Comparison of ENCODE assay signal across 9 mouse cellular contexts in genomic region chr10:80208841-80209371, GRCm38 (mm10). TPM values are rescaled to one million over a fixed set of nuclear protein-coding genes. Genes with fewer than 3 reads are reported as not detected.
A peak's percentile ranks its signal among the peaks of the same experiment; 100 is the strongest.
DNase-seq lines count a peak whose midpoint lies in the region; ATAC-seq lines count a peak whose summit lies in the region.
"Had no signal": no experiment of that assay in that cellular context is flagged by ENCODE, and none has a peak within 500 bp of the region (broad histone marks: within the 10 kb centered on the region; RNA-seq: fewer than 3 reads in every experiment).

No protein-coding gene starts in this region.

- no peak overlapping the region for H3K27ac ChIP-seq in kidney, embryonic 16.5 days (ENCODE audit: low read length)
- peak overlapping the region; percentile 16; the same call in 1 of the 2 replicates for H3K27ac ChIP-seq in embryonic facial prominence, embryonic 10.5 days (replicated peaks)
- peak overlapping the region; percentile 90 for H3K27ac ChIP-seq in hindbrain, embryonic 13.5 days
- H3K27ac ChIP-seq in neural tube, embryonic 13.5 days (replicated peaks): peak overlapping the region; percentile 87
- H3K27ac ChIP-seq: lung, embryonic 15.5 days had no signal

- ATAC-seq in kidney, embryonic 16.5 days (ENCODE audit: low FRiP score, low TSS enrichment): 0 out of 2 replicates have a peak, but pooled peaks have one; percentile 18
- peak; percentile 70 for ATAC-seq in hindbrain, embryonic 13.5 days (ENCODE audit: low FRiP score)
- ATAC-seq in neural tube, embryonic 13.5 days (ENCODE audit: low read depth): peak; percentile 74; the same call in 1 of the 2 replicates
- no peak for ATAC-seq in megakaryocyte, adult 5-6 weeks (ENCODE audit: poor library complexity, severe bottlenecking)

- DNase-seq in kidney, postnatal 14 days: no peak
- DNase-seq in embryonic facial prominence, embryonic 10.5 days (ENCODE audit: low spot score): no peak
- DNase-seq in B cell, adult 2 months: no peak
- no peak for DNase-seq in urinary bladder, postnatal 36 days (ENCODE audit: low spot score in 2 of 2)

- H3K9ac ChIP-seq in kidney, embryonic 16.5 days (replicated peaks; ENCODE audit: low read length): peak overlapping the region; percentile 31
- H3K9ac ChIP-seq in hindbrain, embryonic 13.5 days: peak overlapping the region; percentile 66
- peak overlapping the region; percentile 53 for H3K9ac ChIP-seq in neural tube, embryonic 13.5 days
- H3K9ac ChIP-seq: lung, embryonic 15.5 days had no signal

- H3K4me3 ChIP-seq in kidney, embryonic 16.5 days (ENCODE audit: low read length): no peak overlapping the region
- H3K4me3 ChIP-seq in embryonic facial prominence, embryonic 10.5 days: peak overlapping the region; percentile 33
- H3K4me3 ChIP-seq in hindbrain, embryonic 13.5 days: peak overlapping the region; percentile 18; the same call in 1 of the 2 replicates
- H3K4me3 ChIP-seq in neural tube, embryonic 13.5 days: peak overlapping the region; percentile 8; the same call in 1 of the 2 replicates
- H3K4me3 ChIP-seq: lung, embryonic 15.5 days had no signal

- no peaks in the 10 kb centered on the region for H3K36me3 ChIP-seq in kidney, embryonic 16.5 days (ENCODE audit: insufficient read depth, low read length)
- no peaks in the 10 kb centered on the region for H3K36me3 ChIP-seq in embryonic facial prominence, embryonic 10.5 days (replicated peaks)
- no peaks in the 10 kb centered on the region for H3K36me3 ChIP-seq in hindbrain, embryonic 13.5 days
- H3K36me3 ChIP-seq in neural tube, embryonic 13.5 days: no peaks in the 10 kb centered on the region
- H3K36me3 ChIP-seq: lung, embryonic 15.5 days had no signal

- peaks cover 11% of the 10 kb centered on the region for H3K4me1 ChIP-seq in kidney, embryonic 16.5 days (ENCODE audit: insufficient read depth, low read length)
- peaks cover 38% of the 10 kb centered on the region for H3K4me1 ChIP-seq in embryonic facial prominence, embryonic 10.5 days
- H3K4me1 ChIP-seq in hindbrain, embryonic 13.5 days (replicated peaks): peaks cover 27% of the 10 kb centered on the region
- H3K4me1 ChIP-seq in neural tube, embryonic 13.5 days (replicated peaks): peaks cover 28% of the 10 kb centered on the region
- H3K4me1 ChIP-seq: lung, embryonic 15.5 days had no signal

- H3K27me3 ChIP-seq in kidney, embryonic 16.5 days (ENCODE audit: insufficient read depth, low read length): no peaks in the 10 kb centered on the region; the same call in 1 of the 2 replicates
- H3K27me3 ChIP-seq in embryonic facial prominence, embryonic 10.5 days (replicated peaks; ENCODE audit: low read depth, poor library complexity, severe bottlenecking): peaks cover 45% of the 10 kb centered on the region
- H3K27me3 ChIP-seq in hindbrain, embryonic 13.5 days: 0 out of 2 replicates have a peak, but pooled peaks cover 3% of the 10 kb centered on the region
- no peaks in the 10 kb centered on the region for H3K27me3 ChIP-seq in neural tube, embryonic 13.5 days

- 11% methylated on average over 24 of the region's 24 CpGs for WGBS in kidney, embryonic 16.5 days
- WGBS in embryonic facial prominence, embryonic 10.5 days: 10% methylated on average over 24 of the region's 24 CpGs
- WGBS in hindbrain, embryonic 13.5 days: 3% methylated on average over 24 of the region's 24 CpGs
- WGBS in neural tube, embryonic 13.5 days: 3% methylated on average over 24 of the region's 24 CpGs

- peak overlapping the region; percentile 32; the same call in 1 of the 2 replicates for H3K4me2 ChIP-seq in kidney, embryonic 16.5 days (replicated peaks; ENCODE audit: low read depth, low read length)
- peak overlapping the region; percentile 41 for H3K4me2 ChIP-seq in hindbrain, embryonic 13.5 days
- H3K4me2 ChIP-seq in neural tube, embryonic 13.5 days: peak overlapping the region; percentile 46
- H3K4me2 ChIP-seq: lung, embryonic 15.5 days had no signal

- H3K9me3 ChIP-seq in kidney, embryonic 16.5 days (ENCODE audit: low read length): no peaks in the 10 kb centered on the region
- H3K9me3 ChIP-seq in embryonic facial prominence, embryonic 10.5 days: no peaks in the 10 kb centered on the region
- H3K9me3 ChIP-seq in hindbrain, embryonic 13.5 days: no peaks in the 10 kb centered on the region
- no peaks in the 10 kb centered on the region for H3K9me3 ChIP-seq in neural tube, embryonic 13.5 days
- H3K9me3 ChIP-seq: lung, embryonic 15.5 days had no signal

RNA-seq across cellular contexts. Expression of gene Mum1, which starts 17.3 kb away (rescaled TPM):
- 72.2 and 74.6 TPM in 2 replicates for polyA plus RNA-seq in kidney, embryonic 16.5 days (2015; fragmentation: Nextera tagmentation; extraction: Ambion mirVana)
- polyA plus RNA-seq in embryonic facial prominence, embryonic 10.5 days (2016; fragmentation: Nextera tagmentation; extraction: Ambion mirVana): 95.9 and 98.1 TPM in 2 replicates
- polyA plus RNA-seq in hindbrain, embryonic 13.5 days (2015; fragmentation: Nextera tagmentation; extraction: Ambion mirVana): 47.3 and 49.9 TPM in 2 replicates
- 46.5 and 60.7 TPM in 2 replicates for polyA plus RNA-seq in neural tube, embryonic 13.5 days (2015; fragmentation: Nextera tagmentation; extraction: Ambion mirVana)
- total RNA-seq in megakaryocyte, adult 5-6 weeks (2015): 34.0 and 46.2 TPM in 2 replicates
- 40.3 and 45.5 TPM in 2 replicates for total RNA-seq in megakaryocyte, adult 5-6 weeks (2017)

RNA-seq across cellular contexts. Expression of gene Efna2, which starts 29.6 kb away (rescaled TPM):
- polyA plus RNA-seq in kidney, embryonic 16.5 days (2015; fragmentation: Nextera tagmentation; extraction: Ambion mirVana): 11.0 and 11.8 TPM in 2 replicates
- 45.2 and 50.1 TPM in 2 replicates for polyA plus RNA-seq in embryonic facial prominence, embryonic 10.5 days (2016; fragmentation: Nextera tagmentation; extraction: Ambion mirVana)
- 18.8 and 21.4 TPM in 2 replicates for polyA plus RNA-seq in hindbrain, embryonic 13.5 days (2015; fragmentation: Nextera tagmentation; extraction: Ambion mirVana)
- polyA plus RNA-seq in neural tube, embryonic 13.5 days (2015; fragmentation: Nextera tagmentation; extraction: Ambion mirVana): 34.0 and 34.8 TPM in 2 replicates
- total RNA-seq in megakaryocyte, adult 5-6 weeks (2015): 0.49 TPM in 1 of 2 replicates, not detected in the other
- 0.12 TPM in 1 of 2 replicates, not detected in the other for total RNA-seq in megakaryocyte, adult 5-6 weeks (2017)

RNA-seq across cellular contexts. Expression of gene 1600002K03Rik, which starts 36.2 kb away (rescaled TPM):
- polyA plus RNA-seq in kidney, embryonic 16.5 days (2015; fragmentation: Nextera tagmentation; extraction: Ambion mirVana): 15.2 and 15.3 TPM in 2 replicates
- polyA plus RNA-seq in embryonic facial prominence, embryonic 10.5 days (2016; fragmentation: Nextera tagmentation; extraction: Ambion mirVana): 10.8 and 12.0 TPM in 2 replicates
- polyA plus RNA-seq in hindbrain, embryonic 13.5 days (2015; fragmentation: Nextera tagmentation; extraction: Ambion mirVana): 11.9 and 14.1 TPM in 2 replicates
- polyA plus RNA-seq in neural tube, embryonic 13.5 days (2015; fragmentation: Nextera tagmentation; extraction: Ambion mirVana): 11.4 and 16.3 TPM in 2 replicates
- total RNA-seq in megakaryocyte, adult 5-6 weeks (2015): 19.3 and 21.0 TPM in 2 replicates
- total RNA-seq in megakaryocyte, adult 5-6 weeks (2017): 18.8 and 20.9 TPM in 2 replicates

RNA-seq across cellular contexts. Expression of gene Ndufs7, which starts 40.0 kb away (rescaled TPM):
- polyA plus RNA-seq in kidney, embryonic 16.5 days (2015; fragmentation: Nextera tagmentation; extraction: Ambion mirVana): 398 and 444 TPM in 2 replicates
- 303 and 309 TPM in 2 replicates for polyA plus RNA-seq in embryonic facial prominence, embryonic 10.5 days (2016; fragmentation: Nextera tagmentation; extraction: Ambion mirVana)
- polyA plus RNA-seq in hindbrain, embryonic 13.5 days (2015; fragmentation: Nextera tagmentation; extraction: Ambion mirVana): 253 and 263 TPM in 2 replicates
- 250 and 275 TPM in 2 replicates for polyA plus RNA-seq in neural tube, embryonic 13.5 days (2015; fragmentation: Nextera tagmentation; extraction: Ambion mirVana)
- 113 and 114 TPM in 2 replicates for total RNA-seq in megakaryocyte, adult 5-6 weeks (2015)
- total RNA-seq in megakaryocyte, adult 5-6 weeks (2017): 84.8 and 86.1 TPM in 2 replicates

RNA-seq across cellular contexts. Expression of gene Cirbp, which starts 43.1 kb away (rescaled TPM):
- polyA plus RNA-seq in kidney, embryonic 16.5 days (2015; fragmentation: Nextera tagmentation; extraction: Ambion mirVana): 96.2 and 101 TPM in 2 replicates
- polyA plus RNA-seq in embryonic facial prominence, embryonic 10.5 days (2016; fragmentation: Nextera tagmentation; extraction: Ambion mirVana): 93.2 and 110 TPM in 2 replicates
- 364 and 409 TPM in 2 replicates for polyA plus RNA-seq in hindbrain, embryonic 13.5 days (2015; fragmentation: Nextera tagmentation; extraction: Ambion mirVana)
- 325 and 351 TPM in 2 replicates for polyA plus RNA-seq in neural tube, embryonic 13.5 days (2015; fragmentation: Nextera tagmentation; extraction: Ambion mirVana)
- total RNA-seq in megakaryocyte, adult 5-6 weeks (2015): 11.7 and 13.8 TPM in 2 replicates
- 29.3 and 32.1 TPM in 2 replicates for total RNA-seq in megakaryocyte, adult 5-6 weeks (2017)
